Mouse (Mus musculus): ENCODE data around the gene Rcn1.

The Rcn1 gene

GRCm38 (mm10) chr2:105394375-105394774 lies 4.7 kb downstream of the Rcn1 start:
- no peak for DNase-seq (ENCODE audit: low spot score)

GRCm38 (mm10) chr2:105392514-105392913 lies 6.6 kb downstream of the Rcn1 start:
- DNase-seq (ENCODE audit: low spot score) = no peak

DNA sequence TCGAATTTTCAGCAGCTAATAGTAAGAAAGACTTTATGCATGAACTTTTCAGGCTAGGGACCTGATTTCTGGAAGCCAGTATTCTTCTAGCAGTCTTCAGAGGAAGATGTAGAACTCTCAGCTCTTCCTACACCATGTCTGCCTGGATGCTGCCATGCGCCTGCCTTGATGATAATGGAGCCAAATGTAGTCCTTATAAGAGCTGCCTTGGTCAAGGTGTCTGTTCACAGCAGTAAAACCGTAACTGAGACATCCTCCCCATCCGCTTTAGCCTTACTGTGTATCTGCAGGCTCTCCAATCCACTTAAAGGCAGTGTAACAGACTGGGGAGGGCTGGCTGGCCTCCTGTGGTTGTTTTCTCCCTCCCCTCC lies 7.7 kb downstream of the Rcn1 start:
- no peak for DNase-seq (ENCODE audit: low spot score)

- no peak for DNase-seq (ENCODE audit: low spot score)
These were observed 8.3 kb downstream of the Rcn1 start for GRCm38 (mm10) chr2:105390653-105391413.

- no peak for DNase-seq (ENCODE audit: low spot score)
These were observed 9.9 kb downstream of the Rcn1 start for GRCm38 (mm10) chr2:105389007-105389890.

DNA sequence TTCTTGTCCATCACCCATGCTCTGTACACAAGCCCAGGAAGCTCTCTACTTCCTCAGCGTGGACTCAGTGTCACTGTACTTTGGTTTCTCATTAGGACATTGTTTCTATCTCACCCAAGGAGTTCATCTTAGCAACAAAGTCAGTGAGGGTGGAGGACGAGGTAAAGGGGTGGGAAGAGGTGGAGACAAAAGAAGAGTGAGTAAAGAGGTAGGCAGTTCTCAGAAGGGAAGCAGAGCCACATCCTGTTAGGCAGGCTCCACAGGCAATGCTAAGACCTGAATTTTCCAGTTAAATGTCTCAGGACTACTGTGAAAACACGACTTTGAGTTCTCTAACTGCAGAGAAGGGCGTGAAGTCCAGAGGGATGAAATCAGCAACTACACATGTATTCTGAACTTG lies 12.7 kb downstream of the Rcn1 start:
- DNase-seq (ENCODE audit: low spot score) = no peak

- DNase-seq (ENCODE audit: low spot score) = no peak
These were observed 14.1 kb downstream of the Rcn1 start for GRCm38 (mm10) chr2:105384998-105385397.

GRCm38 (mm10) chr2:105383063-105383462 lies 16.1 kb downstream of the Rcn1 start:
- DNase-seq (ENCODE audit: low spot score) = no peak

DNA sequence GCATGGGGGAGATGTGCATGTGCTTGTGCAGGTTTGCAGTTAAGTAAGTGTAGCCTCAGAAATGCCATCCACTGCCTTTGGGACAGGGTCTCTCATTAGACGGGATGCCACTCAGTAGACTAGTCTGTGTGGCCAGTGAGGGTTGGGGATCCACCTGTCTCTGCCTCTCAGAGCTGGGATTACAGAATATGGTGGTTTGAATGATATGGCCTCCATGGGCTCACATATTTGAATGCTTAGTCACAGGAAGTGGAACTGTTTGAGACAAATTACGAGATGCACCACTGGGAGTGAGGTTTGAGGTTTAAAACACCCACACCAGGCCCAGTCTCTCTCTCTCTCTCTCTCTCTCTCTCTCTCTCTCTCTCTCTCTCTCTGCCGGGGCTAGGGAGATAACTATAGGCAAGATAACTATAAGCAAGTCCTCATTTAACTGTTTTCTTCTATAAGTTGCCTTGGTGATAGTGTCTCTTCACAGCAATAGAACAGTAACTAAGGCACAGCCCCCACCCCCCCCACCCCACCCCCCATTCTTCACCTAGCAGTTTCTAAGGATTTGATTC lies 18.3 kb downstream of the Rcn1 start:
- no peak for DNase-seq (ENCODE audit: low spot score)

GRCm38 (mm10) chr2:105379682-105380081 lies 19.4 kb downstream of the Rcn1 start:
- DNase-seq (ENCODE audit: low spot score) = no peak

DNA sequence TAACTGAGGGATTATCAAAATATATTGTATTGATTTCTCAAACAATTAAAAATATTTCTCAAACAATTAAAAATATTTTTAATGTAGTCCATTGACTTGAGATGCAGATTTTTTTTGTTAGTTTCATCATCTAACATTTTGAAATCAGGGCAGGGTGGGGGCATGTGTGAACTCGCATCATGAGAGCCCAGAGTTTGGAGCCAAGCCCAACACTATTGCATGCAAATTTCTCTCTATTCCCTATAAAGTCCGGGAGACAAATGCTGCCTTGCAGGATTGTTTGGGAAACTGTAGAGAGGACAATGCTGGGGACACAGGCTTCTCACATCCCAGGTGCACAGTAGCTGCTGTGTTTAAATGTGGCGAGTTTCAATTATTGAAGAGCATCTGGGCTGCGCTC lies 23.4 kb downstream of the Rcn1 start:
- DNase-seq (ENCODE audit: low spot score) = no peak

DNA sequence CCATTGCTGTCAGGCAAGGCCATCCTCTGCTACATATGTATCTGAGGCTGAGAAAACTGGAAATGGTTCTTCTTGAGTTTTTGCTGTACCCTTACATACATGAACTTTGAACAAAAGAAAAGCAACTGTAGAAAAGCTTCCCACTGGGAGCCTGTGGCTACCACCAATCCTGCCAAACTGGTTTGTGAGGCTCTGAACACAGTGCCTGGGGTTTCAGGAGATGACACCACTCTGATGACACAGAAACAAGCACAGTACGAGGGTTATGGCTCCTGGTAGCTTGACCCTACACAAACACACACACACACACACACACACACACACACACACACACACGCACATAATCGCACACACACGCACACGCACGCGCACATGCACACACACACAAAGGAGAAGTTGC lies 23.9 kb downstream of the Rcn1 start:
- DNase-seq (ENCODE audit: low spot score) = no peak

GRCm38 (mm10) chr2:105373658-105374057 lies 25.5 kb downstream of the Rcn1 start:
- no peak for DNase-seq (ENCODE audit: low spot score)

- no peak for DNase-seq (ENCODE audit: low spot score)
These were observed 26.4 kb downstream of the Rcn1 start for GRCm38 (mm10) chr2:105372727-105373126.

- no peak for DNase-seq (ENCODE audit: low spot score)
These were observed 27.0 kb downstream of the Rcn1 start for GRCm38 (mm10) chr2:105372156-105372555.

DNA sequence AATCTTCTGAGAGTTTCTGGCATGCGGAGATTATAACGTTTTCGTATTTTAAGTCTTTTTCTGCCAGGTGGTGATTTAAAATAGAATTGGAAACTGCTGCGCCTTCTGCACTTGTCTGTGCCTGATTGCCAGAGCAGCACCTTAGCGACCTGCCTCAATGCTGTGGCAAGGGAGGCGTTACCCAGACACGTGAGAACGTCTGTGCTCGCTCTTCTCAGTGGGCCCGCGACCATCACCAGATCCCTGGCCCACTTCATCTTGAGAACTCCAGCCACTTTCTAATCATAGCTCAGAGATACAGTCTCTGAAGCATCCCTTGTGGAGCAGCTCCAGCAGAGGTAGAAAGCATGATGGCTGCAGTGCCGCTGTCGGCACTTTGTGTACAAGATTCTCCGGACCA lies 28.4 kb downstream of the Rcn1 start:
- no peak for DNase-seq (ENCODE audit: low spot score)

- DNase-seq (ENCODE audit: low spot score) = no peak
These were observed 28.9 kb downstream of the Rcn1 start for GRCm38 (mm10) chr2:105370240-105370639.

DNA sequence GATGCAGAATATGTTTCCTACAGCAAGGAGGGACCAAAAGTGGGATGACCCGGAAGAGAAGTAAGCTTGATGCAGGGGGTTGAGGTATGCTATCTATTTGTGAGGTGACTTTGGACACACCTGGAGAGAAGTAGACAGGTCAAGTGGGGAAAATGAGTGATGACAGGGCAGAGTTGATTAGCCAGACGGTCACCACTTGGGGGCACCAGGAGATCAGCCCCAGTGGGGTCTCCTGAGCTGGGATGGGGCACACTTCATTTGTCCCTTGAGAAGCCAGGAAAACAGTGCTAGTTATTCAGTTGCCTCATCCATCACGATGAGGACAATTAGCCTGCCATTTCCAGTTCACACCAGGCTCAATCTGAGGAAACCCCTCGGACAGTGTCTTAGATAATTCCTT lies 31.5 kb downstream of the Rcn1 start:
- DNase-seq (ENCODE audit: low spot score) = no peak

GRCm38 (mm10) chr2:105358040-105358439 lies 41.1 kb downstream of the Rcn1 start:
- DNase-seq (ENCODE audit: low spot score) = no peak

DNA sequence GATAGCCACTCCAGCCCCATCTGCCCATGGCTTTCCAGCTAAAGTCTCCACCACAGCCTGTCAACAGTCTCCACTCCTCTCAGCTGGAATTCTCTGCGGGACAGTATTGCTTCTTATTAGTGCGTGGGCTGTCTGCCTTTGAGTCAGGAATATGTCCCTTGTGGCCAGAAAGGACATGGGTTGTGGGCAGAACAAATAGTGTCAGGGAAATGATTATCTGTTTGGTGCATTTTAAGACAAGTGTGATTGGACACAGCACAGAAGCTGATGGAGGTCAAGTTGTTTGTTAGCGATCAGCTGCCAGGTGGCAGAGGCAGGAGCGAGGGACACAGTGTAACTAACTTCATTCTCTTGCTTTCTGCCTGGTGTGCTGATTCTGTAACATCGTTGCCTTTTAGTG lies 42.3 kb downstream of the Rcn1 start:
- no peak for DNase-seq (ENCODE audit: low spot score)

GRCm38 (mm10) chr2:105348886-105349285 lies 50.2 kb downstream of the Rcn1 start:
- DNase-seq (ENCODE audit: low spot score) = no peak

DNA sequence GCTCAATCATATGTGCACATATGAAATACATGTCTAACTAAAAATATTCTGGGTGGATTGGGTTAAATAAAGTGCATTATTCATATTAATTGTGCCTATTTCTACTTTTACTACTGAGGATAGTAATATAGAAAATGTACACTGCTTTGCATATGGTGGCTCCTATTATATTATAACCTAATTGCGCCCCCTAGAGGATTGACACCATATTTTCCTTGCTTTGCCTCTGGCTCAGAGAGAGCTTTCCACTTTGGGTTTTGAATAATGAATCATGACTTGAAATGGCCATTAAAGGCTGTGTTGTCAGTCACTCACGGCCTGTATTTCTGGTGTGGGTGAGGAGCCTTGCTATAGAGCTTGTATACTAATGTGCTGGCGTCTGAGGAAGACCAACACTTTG lies 59.1 kb downstream of the Rcn1 start:
- DNase-seq (ENCODE audit: low spot score) = no peak
